Mouse (Mus musculus) liver, embryonic 14 days (tissue): Measurements from ENCODE around the gene Phf1. TPM values are rescaled to one million over a fixed set of nuclear protein-coding genes. Genes with fewer than 3 reads are reported as not detected.

Experiments
- polyA plus RNA-seq: library from polyadenylated mRNA; depleted of rRNA; stranded (reverse); fragments of >200 nt; gene quantifications from 2 replicates; pipeline ENCODE4 v1.2.3, GENCODE M21; 2012; rRNA removed

Phf1 gene
- polyA plus RNA-seq = 6.1 and 6.2 TPM in 2 replicates

GRCm38 (mm10) chr17:26932839-26933398, at the start of gene Phf1:
Gene Phf1, plus strand, starts transcription at chr17:26933052.

GRCm38 (mm10) chr17:26916711-26917482, 16.0 kb upstream of the Phf1 start, which contains the start of gene Kifc5b:
Gene Kifc5b, plus strand, starts transcription at chr17:26917091.

GRCm38 (mm10) chr17:26939178-26939972, 6.5 kb downstream of the Phf1 start, which contains the start of gene Cuta:
Gene Cuta, minus strand, starts transcription at chr17:26939569.

GRCm38 (mm10) chr17:26941031-26941789, 8.4 kb downstream of the Phf1 start, which contains the start of gene Syngap1:
Gene Syngap1, plus strand, starts transcription at chr17:26941253.

GRCm38 (mm10) chr17:26972703-26973574, 40.1 kb downstream of the Phf1 start, which contains the start of gene Zbtb9:
Gene Zbtb9, plus strand, starts transcription at chr17:26973167.

Other genes starting within 250 kb of the Phf1 start
- 1.6 and 1.7 TPM in 2 replicates for gene Crebrf, start 217.4 kb upstream of the Phf1 start, polyA plus RNA-seq
- gene Bnip1, start 152.0 kb upstream of the Phf1 start, polyA plus RNA-seq = 14.0 and 15.2 TPM in 2 replicates
- gene Nkx2-5, start 88.0 kb upstream of the Phf1 start, polyA plus RNA-seq = not detected in 2 replicates
- 12.9 and 13.6 TPM in 2 replicates for gene Kifc5b, start 16.0 kb upstream of the Phf1 start, polyA plus RNA-seq
- 51.5 and 59.9 TPM in 2 replicates for gene Cuta, start 6.5 kb downstream of the Phf1 start, polyA plus RNA-seq
- 2.9 TPM in 2 replicates for gene Syngap1, start 8.2 kb downstream of the Phf1 start, polyA plus RNA-seq
- gene Zbtb9, start 40.1 kb downstream of the Phf1 start, polyA plus RNA-seq = 4.1 and 4.7 TPM in 2 replicates
- gene Bak1, start 96.0 kb downstream of the Phf1 start, polyA plus RNA-seq = 15.9 and 18.3 TPM in 2 replicates
- gene Itpr3, start 124.3 kb downstream of the Phf1 start, polyA plus RNA-seq = 0.75 and 0.99 TPM in 2 replicates
- gene Uqcc2, start 200.9 kb downstream of the Phf1 start, polyA plus RNA-seq = 131 TPM in 2 replicates
- gene Ip6k3, start 234.7 kb downstream of the Phf1 start, polyA plus RNA-seq = 0.02 and 0.05 TPM in 2 replicates